Mouse (Mus musculus) adrenal gland, postnatal 4 days (tissue): ENCODE data around the gene Adamts8. TPM values are rescaled to one million over a fixed set of nuclear protein-coding genes. Genes with fewer than 3 reads are reported as not detected.

Experiments used
- DNase-seq, 2 experiments: peaks; one replicate each; pipeline ENCODE4 v3.0.0; 2021 to 2022; ENCODE audit warnings: low spot score in 2 of 2, mixed read lengths in 2 of 2
- total RNA-seq, 2 experiments: library from RNA; stranded (reverse); gene quantifications; 2 replicates each; pipeline ENCODE4 v1.2.3; 2021

Gene Adamts8
- total RNA-seq, 2 experiments from 2014 or later, result 0.95 to 1.7 TPM

- DNase-seq, result no peak
Observed at GRCm38 (mm10) chr9:30921261-30922103, 20.9 kb upstream of the Adamts8 start.

- DNase-seq, result peak; percentile 26 to 40
Observed at GRCm38 (mm10) chr9:30922197-30922894, 20.0 kb upstream of the Adamts8 start, which contains the start of gene Adamts15. Adamts15 (minus strand) TSS chr9:30922452.

DNA sequence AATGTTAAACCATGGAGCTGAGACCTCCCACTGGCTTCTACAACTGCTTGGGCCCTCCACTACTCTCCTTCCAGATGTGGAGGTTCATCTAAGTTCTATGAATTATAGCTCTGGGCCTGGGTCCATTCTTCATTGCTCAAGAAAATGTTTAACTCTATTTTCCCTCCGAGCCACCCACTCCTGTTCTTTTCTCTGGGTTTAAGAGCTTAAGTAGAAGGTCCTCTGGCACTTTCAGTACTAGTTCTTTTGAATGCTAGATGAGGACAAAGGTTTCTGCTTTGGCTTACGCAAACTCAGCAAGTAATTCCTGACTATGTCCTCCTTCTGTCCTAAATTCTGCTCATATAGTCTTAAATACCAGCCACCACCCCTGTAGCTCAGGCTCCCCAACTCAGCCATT lies 13.6 kb upstream of the Adamts8 start:
- DNase-seq, result no peak

- DNase-seq, result no peak
Observed at GRCm38 (mm10) chr9:30932346-30932745, 10.0 kb upstream of the Adamts8 start.

- DNase-seq, result no peak
Observed at GRCm38 (mm10) chr9:30934827-30935226, 7.5 kb upstream of the Adamts8 start.

GRCm38 (mm10) chr9:30936674-30937438 lies 5.5 kb upstream of the Adamts8 start:
- no peak for DNase-seq

- peak in 1 of 2 experiments; percentile 72 for DNase-seq
Observed at GRCm38 (mm10) chr9:30940328-30940727, 2.0 kb upstream of the Adamts8 start.

GRCm38 (mm10) chr9:30943341-30943740 lies 979 bp downstream of the Adamts8 start:
- no peak for DNase-seq

GRCm38 (mm10) chr9:30944234-30944633 lies 1.9 kb downstream of the Adamts8 start:
- DNase-seq, result no peak

GRCm38 (mm10) chr9:30945276-30945675 lies 2.9 kb downstream of the Adamts8 start:
- no peak for DNase-seq

GRCm38 (mm10) chr9:30949422-30949821 lies 7.1 kb downstream of the Adamts8 start:
- no peak for DNase-seq

GRCm38 (mm10) chr9:30949971-30950370 lies 7.6 kb downstream of the Adamts8 start:
- no peak for DNase-seq

DNA sequence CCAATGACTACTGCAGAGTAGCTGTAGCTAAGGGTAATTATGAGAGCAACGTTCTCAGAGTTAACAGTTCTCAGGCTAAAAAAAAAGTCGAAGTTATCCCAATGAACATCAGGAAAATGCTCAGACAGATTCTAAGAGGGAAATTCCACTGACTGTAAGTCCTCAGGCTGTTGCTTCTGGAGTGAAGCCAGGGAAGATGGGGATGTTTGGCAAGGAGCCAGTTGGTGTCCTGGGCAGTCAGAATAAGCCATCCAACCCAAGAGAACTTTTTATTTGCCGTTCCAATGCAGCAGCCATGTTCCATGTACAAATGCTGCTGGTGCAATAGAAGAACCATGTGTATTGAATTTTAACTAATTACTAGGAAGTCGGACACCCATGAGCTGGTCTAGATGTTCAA lies 8.2 kb downstream of the Adamts8 start:
- DNase-seq, result no peak

DNA sequence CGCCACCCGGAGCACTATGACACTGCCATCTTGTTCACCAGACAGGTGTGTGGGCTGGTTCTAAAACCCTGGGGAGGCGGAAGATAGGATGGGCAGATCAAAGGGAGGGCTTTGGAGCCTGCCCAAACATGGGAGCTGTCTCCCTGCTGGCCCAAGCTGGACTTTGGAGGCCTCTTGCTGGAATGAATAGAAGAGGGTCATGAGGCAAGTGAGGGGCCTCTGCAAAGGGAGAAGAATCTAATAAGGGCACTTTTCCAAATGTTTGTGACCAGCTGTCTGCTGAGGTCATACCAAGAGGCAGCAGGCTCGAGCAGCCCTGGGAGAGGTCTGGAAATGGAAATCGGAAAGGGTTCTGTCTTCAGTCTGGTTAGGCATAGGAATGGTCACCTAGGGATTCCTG lies 9.1 kb downstream of the Adamts8 start:
- DNase-seq, result no peak

DNA sequence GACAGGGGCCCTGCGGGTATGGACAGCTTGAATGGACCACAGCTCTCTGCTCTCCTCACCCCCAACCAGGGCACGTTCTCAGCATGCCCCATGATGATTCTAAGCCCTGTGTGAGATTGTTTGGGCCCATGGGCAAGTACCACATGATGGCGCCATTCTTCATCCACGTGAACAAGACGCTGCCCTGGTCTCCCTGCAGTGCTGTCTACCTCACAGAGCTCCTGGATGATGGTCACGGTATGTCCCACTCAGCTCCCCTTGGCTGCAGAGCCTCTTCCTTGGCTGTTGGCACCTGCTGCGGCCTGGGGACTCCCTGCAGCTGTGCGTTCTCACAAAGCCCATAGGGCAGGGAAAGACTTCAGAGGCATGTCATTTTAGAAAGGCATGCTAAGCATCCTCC lies 10.9 kb downstream of the Adamts8 start:
- no peak for DNase-seq

GRCm38 (mm10) chr9:30955246-30955645 lies 12.9 kb downstream of the Adamts8 start:
- DNase-seq, result no peak

GRCm38 (mm10) chr9:30963780-30964179 lies 21.4 kb downstream of the Adamts8 start:
- DNase-seq, result no peak

GRCm38 (mm10) chr9:30964685-30965084 lies 22.3 kb downstream of the Adamts8 start:
- no peak for DNase-seq

DNA sequence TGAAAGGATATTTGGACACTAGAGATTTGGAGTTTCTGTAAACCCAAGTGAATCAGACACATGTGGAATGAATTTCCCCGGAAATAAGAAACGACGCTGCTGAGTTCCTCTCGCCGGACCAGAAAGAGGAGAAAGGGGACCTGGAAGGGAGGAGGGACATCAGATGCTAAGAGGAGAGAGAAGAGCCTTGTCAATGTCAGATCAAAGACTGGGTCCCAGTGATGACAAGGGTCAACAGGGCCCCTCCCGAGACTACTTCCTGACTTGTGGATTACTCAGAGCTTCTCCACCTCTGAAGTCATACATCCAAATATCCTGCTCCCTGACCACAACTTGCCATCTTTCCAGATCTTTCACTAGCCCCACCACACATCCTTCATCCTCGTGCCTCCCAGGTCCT lies 24.5 kb downstream of the Adamts8 start:
- no peak for DNase-seq

GRCm38 (mm10) chr9:30968130-30968529 lies 25.8 kb downstream of the Adamts8 start:
- no peak for DNase-seq

- DNase-seq, result no peak
Observed at GRCm38 (mm10) chr9:30970001-30970400, 27.6 kb downstream of the Adamts8 start.

- peak in 1 of 2 experiments; percentile 23 for DNase-seq
Observed at GRCm38 (mm10) chr9:30971967-30972366, 29.6 kb downstream of the Adamts8 start.
